Mouse (Mus musculus) limb, embryonic 11.5 days (tissue): ENCODE measurements around the gene 4933427D14Rik. TPM values are rescaled to one million over a fixed set of nuclear protein-coding genes. Genes with fewer than 3 reads are reported as not detected.
A peak's percentile ranks its signal among the peaks of the same experiment; 100 is the strongest.

Source experiments
- ATAC-seq: fragments of 200-750 bp; cut with Nextera tagmentation; 2 replicates; pipeline ENCODE4 v1.8.0; 2017; ENCODE audit warnings: low read depth; ENCODE audit not compliant: insufficient number of reproducible peaks, low FRiP score, low TSS enrichment
- DNase-seq: peaks from one replicate; pipeline ENCODE4 v3.0.0-alpha.2; 2015; ENCODE audit warnings: low spot score
- H3K27ac ChIP-seq: fragments of 300-500 bp; sonication (generic); replicated peaks from 2 replicates; pipeline ENCODE4 v1.5.1; 2014; ENCODE audit warnings: low read depth, mild to moderate bottlenecking, low read length
- H3K27me3 ChIP-seq: fragments of 300-500 bp; sonication (generic); 2 replicates; pipeline ENCODE4 v1.6.1; 2014; ENCODE audit warnings: mild to moderate bottlenecking, low read length, mixed read lengths; ENCODE audit not compliant: control insufficient read depth, insufficient read depth
- H3K36me3 ChIP-seq: fragments of 300-500 bp; sonication (generic); 2 replicates; pipeline ENCODE4 v1.6.1; 2014; ENCODE audit warnings: mild to moderate bottlenecking, low read length, moderate library complexity, mixed read lengths; ENCODE audit not compliant: control insufficient read depth, insufficient read depth
- H3K4me1 ChIP-seq: fragments of 300-500 bp; sonication (generic); 2 replicates; pipeline ENCODE4 v1.6.1; 2014; ENCODE audit warnings: low read length, mixed read lengths; ENCODE audit not compliant: control insufficient read depth, insufficient read depth
- H3K4me2 ChIP-seq: fragments of 300-500 bp; sonication (generic); 2 replicates; pipeline ENCODE4 v1.6.1; 2014; ENCODE audit warnings: low read depth, mild to moderate bottlenecking, moderate library complexity; ENCODE audit not compliant: severe bottlenecking
- H3K4me3 ChIP-seq: fragments of 300-500 bp; sonication (generic); 2 replicates; pipeline ENCODE4 v1.5.1; 2014; ENCODE audit warnings: low read depth, low read length
- H3K9ac ChIP-seq: fragments of 300-500 bp; sonication (generic); 2 replicates; pipeline ENCODE4 v1.6.1; 2014; ENCODE audit warnings: mild to moderate bottlenecking, low read length
- H3K9me3 ChIP-seq: fragments of 300-500 bp; sonication (generic); 2 replicates; pipeline ENCODE4 v1.6.1; 2016; ENCODE audit warnings: low read length; ENCODE audit not compliant: control insufficient read depth
- WGBS: fragments of 180-500 bp; shearing (Covaris S2); extraction: QIAGEN DNeasy Blood & Tissue Kit; methylation state at CpG from one replicate; pipeline ENCODE4 v1.1.7; 2014; 5-methylcytosine and 5-hydroxymethylcytosine counted together
- polyA plus RNA-seq: library from polyadenylated mRNA; unstranded; fragments of >200 nt; fragmentation: Nextera tagmentation; extraction: Ambion mirVana; gene quantifications from 2 replicates; pipeline ENCODE4 v1.2.1, GENCODE M21; 2014

Gene 4933427D14Rik
- polyA plus RNA-seq, 1 experiment from 2014 or later, result 11.0 TPM

DNA sequence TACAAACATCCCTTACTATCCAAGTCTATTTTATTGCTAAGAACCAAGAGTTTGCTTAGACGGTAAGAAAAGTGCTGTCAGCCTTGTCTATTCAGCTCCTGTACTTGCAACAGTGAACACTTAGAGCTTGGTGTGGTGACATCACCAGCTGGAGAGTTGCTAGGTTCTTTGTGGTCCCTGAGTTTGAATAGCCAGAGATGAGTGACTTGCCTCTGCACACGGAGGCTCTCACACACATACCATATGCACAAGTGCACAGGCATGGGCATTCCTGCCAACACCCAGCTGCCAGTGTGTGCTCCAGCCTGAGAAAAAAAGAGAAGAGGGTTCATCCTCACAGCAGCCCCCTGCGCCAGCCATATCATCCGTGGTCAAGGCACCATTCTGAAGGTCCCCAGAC is 83.7 kb downstream of the 4933427D14Rik start:
- H3K9me3 ChIP-seq, result no peaks in the 10 kb centered on the region
- H3K27ac ChIP-seq, result no peak overlapping the region
- no peak overlapping the region for H3K9ac ChIP-seq
- H3K4me2 ChIP-seq, result no peak overlapping the region
- H3K36me3 ChIP-seq, result no peaks in the 10 kb centered on the region
- WGBS, result 87% methylated on average over 4 of the region's 4 CpGs
- no peaks in the 10 kb centered on the region for H3K27me3 ChIP-seq
- no peaks in the 10 kb centered on the region for H3K4me1 ChIP-seq
- no peak overlapping the region for H3K4me3 ChIP-seq
- no peak for ATAC-seq
- DNase-seq, result no peak

DNA sequence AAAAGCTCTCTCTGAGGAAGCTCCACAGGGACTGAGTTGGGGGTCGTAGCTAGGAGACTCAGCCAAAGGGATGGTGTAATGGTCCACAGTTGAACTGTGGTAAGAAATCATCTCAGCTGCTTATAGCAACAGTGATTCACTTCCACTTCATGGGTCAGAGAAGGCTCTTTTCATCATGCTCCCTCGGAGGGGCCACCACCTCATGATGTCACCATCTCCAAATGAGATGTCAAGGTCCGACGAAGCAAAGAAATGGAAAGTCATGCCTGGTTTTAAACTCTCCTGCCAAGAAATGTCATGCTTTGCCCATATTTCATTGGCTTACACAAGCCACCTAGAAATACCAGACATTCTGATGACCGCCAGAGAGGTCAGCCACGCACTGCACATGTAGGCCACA is 86.9 kb downstream of the 4933427D14Rik start:
- WGBS, result 92% methylated on average over 6 of the region's 6 CpGs
- Histone ChIP-seq H3K4me3 (no peak overlapping the region), H3K27ac (no peak overlapping the region), H3K27me3 (no peaks in the 10 kb centered on the region), H3K4me1 (no peaks in the 10 kb centered on the region), H3K36me3 (no peaks in the 10 kb centered on the region), H3K9ac (no peak overlapping the region), H3K4me2 (no peak overlapping the region), H3K9me3 (no peaks in the 10 kb centered on the region)
- ATAC-seq (no peak), DNase-seq (no peak)

DNA sequence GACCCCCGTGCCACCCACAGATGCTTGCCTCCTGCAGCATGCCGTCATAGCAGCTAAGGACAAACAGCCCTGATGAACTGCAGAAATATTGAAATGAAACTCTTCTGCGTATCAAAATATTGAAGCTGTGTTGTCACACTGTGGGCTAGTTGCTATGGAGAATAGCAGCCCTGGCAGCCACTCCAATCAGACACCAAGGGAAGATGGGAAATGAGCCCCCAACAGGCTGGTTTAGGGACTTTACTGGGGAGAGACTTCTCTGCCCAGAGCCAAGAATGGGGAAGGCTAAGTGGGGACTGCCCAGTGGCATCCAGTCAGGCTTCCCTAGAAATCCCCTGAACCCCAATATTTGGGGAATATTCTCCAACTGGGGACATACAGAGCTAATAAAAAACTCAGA is 88.6 kb downstream of the 4933427D14Rik start:
- no peak overlapping the region for H3K4me2 ChIP-seq
- no peaks in the 10 kb centered on the region for H3K27me3 ChIP-seq
- no peak overlapping the region for H3K27ac ChIP-seq
- WGBS, result 82% methylated on average over 3 of the region's 3 CpGs
- no peak overlapping the region for H3K9ac ChIP-seq
- H3K36me3 ChIP-seq, result no peaks in the 10 kb centered on the region
- no peaks in the 10 kb centered on the region for H3K9me3 ChIP-seq
- ATAC-seq (no peak), DNase-seq (no peak)
- H3K4me1 ChIP-seq, result no peaks in the 10 kb centered on the region
- H3K4me3 ChIP-seq, result no peak overlapping the region

DNA sequence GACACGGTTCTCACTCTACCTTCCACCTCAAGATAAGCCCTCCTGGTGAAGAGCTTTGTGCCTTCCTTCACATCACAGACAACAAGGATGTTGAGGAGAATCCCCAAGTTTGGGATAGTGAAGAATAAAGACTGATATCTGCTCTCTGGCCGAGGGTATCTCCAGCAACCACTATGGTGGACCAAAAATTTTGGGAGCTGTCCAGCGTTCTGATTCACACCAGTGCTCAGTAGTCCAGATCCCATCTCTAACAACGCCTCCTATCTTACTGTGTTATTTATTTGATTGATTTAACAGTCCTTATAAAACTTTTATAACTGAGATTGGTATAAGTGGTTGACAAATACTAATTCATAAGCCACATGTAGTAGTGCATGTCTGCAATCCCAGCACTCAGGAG is 94.0 kb downstream of the 4933427D14Rik start:
- Histone ChIP-seq H3K4me2 (no peak overlapping the region), H3K36me3 (no peaks in the 10 kb centered on the region), H3K27me3 (no peaks in the 10 kb centered on the region), H3K4me3 (no peak overlapping the region), H3K9me3 (no peaks in the 10 kb centered on the region), H3K4me1 (no peaks in the 10 kb centered on the region), H3K9ac (no peak overlapping the region), H3K27ac (no peak overlapping the region)
- no peak for ATAC-seq
- DNase-seq, result peak; percentile 51
- 56% methylated on average over 4 of the region's 4 CpGs for WGBS

DNA sequence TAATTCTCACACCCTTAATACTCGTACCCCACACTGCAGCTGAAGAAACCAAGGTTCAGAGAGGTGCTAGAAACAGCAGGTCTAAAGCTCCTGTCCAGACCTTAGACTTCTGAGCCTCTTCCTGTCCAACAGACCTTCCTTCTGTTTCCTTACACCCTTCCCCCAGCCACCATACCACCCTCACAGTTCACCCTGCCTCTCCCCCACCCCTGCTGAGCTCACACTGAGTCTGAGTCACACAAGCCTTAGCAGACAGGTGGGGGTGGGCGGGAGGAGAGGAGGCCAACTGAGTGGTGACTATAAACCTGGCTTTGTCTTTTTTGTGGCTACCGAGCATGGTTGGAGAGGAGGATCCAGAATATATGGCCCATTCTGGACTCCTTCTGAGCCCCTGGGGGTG is 96.5 kb downstream of the 4933427D14Rik start:
- Histone ChIP-seq H3K27ac (no peak overlapping the region), H3K36me3 (no peaks in the 10 kb centered on the region), H3K4me3 (no peak overlapping the region), H3K27me3 (no peaks in the 10 kb centered on the region), H3K4me1 (no peaks in the 10 kb centered on the region), H3K9me3 (no peaks in the 10 kb centered on the region), H3K4me2 (no peak overlapping the region), H3K9ac (no peak overlapping the region)
- WGBS, result 49% methylated on average over 3 of the region's 3 CpGs
- no peak for ATAC-seq
- DNase-seq, result no peak

DNA sequence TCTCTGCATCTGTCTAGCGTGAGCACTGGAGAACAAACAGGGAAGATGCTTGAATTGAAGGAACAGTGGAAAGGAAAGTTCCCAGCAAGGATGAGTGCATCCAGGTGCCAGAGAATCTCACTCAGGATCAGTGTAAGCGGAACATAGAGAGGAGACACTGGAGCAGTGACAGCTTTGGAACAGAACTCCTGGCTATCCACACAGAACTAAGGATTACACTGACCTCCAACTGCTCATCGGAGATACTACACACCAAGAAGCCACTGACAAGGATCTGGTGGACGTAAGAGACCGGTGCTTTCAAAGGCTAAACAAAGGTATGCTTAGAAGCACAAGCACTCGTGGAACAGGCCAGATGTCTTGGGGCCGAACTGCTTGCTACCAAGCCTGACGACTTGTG is 103.0 kb downstream of the 4933427D14Rik start:
- WGBS, result 73% methylated on average over 8 of the region's 8 CpGs
- no peaks in the 10 kb centered on the region for H3K4me1 ChIP-seq
- no peaks in the 10 kb centered on the region for H3K36me3 ChIP-seq
- H3K9me3 ChIP-seq, result no peaks in the 10 kb centered on the region
- no peak overlapping the region for H3K4me3 ChIP-seq
- no peak overlapping the region for H3K4me2 ChIP-seq
- H3K27ac ChIP-seq, result no peak overlapping the region
- DNase-seq (no peak), ATAC-seq (no peak)
- H3K9ac ChIP-seq, result no peak overlapping the region
- no peaks in the 10 kb centered on the region for H3K27me3 ChIP-seq

Other genes with a start within 250 kb of the 4933427D14Rik start
- gene Aipl1, start 169.9 kb downstream of the 4933427D14Rik start, polyA plus RNA-seq, result 0.19 and 0.34 TPM in 2 replicates
- gene Pimreg, start 165.4 kb downstream of the 4933427D14Rik start, polyA plus RNA-seq, result 165 TPM in 2 replicates
- gene Pitpnm3, start 71.7 kb downstream of the 4933427D14Rik start, polyA plus RNA-seq, result 0.24 TPM in 1 of 2 replicates, not detected in the other
- 0.09 and 0.23 TPM in 2 replicates for gene Gm43951, start 619 bp downstream of the 4933427D14Rik start, polyA plus RNA-seq
- 184 and 188 TPM in 2 replicates for gene Txndc17, start 88 bp upstream of the 4933427D14Rik start, polyA plus RNA-seq
- 46.3 and 52.7 TPM in 2 replicates for gene Med31, start 8.1 kb upstream of the 4933427D14Rik start, polyA plus RNA-seq
- 0.11 TPM in 1 of 2 replicates, not detected in the other for gene Slc13a5, start 59.8 kb upstream of the 4933427D14Rik start, polyA plus RNA-seq
- gene Xaf1, start 94.2 kb upstream of the 4933427D14Rik start, polyA plus RNA-seq, result 1.9 and 2.5 TPM in 2 replicates
- not detected in 2 replicates for gene Fbxo39, start 107.0 kb upstream of the 4933427D14Rik start, polyA plus RNA-seq
- 4.8 and 6.3 TPM in 2 replicates for gene Tekt1, start 155.0 kb upstream of the 4933427D14Rik start, polyA plus RNA-seq
- gene Smtnl2, start 204.3 kb upstream of the 4933427D14Rik start, polyA plus RNA-seq, result 12.2 and 13.2 TPM in 2 replicates
- not detected in 2 replicates for gene Ggt6, start 228.1 kb upstream of the 4933427D14Rik start, polyA plus RNA-seq
- 175 and 192 TPM in 2 replicates for gene Mybbp1a, start 233.9 kb upstream of the 4933427D14Rik start, polyA plus RNA-seq